Mouse (Mus musculus) ovary, postnatal 10 days (tissue): ENCODE data around the gene Umps.

ENCODE experiments used
- DNase-seq: peaks from one replicate; pipeline ENCODE4 v3.0.0; 2022; ENCODE audit warnings: low spot score

Umps gene

GRCm38 (mm10) chr16:33954793-33955192, 12.0 kb downstream of the Umps start:
- DNase-seq: no peak

GRCm38 (mm10) chr16:33953008-33953407, 13.8 kb downstream of the Umps start:
- DNase-seq: no peak

- DNase-seq: peak; percentile 66
Observed at GRCm38 (mm10) chr16:33950830-33951229, 16.0 kb downstream of the Umps start.

GRCm38 (mm10) chr16:33950386-33950785, 16.5 kb downstream of the Umps start:
- DNase-seq: no peak

GRCm38 (mm10) chr16:33947664-33948571, 18.9 kb downstream of the Umps start:
- no peak for DNase-seq

GRCm38 (mm10) chr16:33946021-33946420, 20.8 kb downstream of the Umps start:
- DNase-seq: no peak

- DNase-seq: no peak
Observed at GRCm38 (mm10) chr16:33944772-33945171, 22.1 kb downstream of the Umps start.

GRCm38 (mm10) chr16:33944126-33944525, 22.7 kb downstream of the Umps start:
- no peak for DNase-seq

GRCm38 (mm10) chr16:33943388-33943787, 23.4 kb downstream of the Umps start:
- DNase-seq: no peak

GRCm38 (mm10) chr16:33942341-33942740, 24.5 kb downstream of the Umps start:
- DNase-seq: no peak

- DNase-seq: no peak
Observed at GRCm38 (mm10) chr16:33941271-33941781, 25.5 kb downstream of the Umps start.

- DNase-seq: no peak
Observed at GRCm38 (mm10) chr16:33940095-33940494, 26.7 kb downstream of the Umps start.

GRCm38 (mm10) chr16:33939636-33940035, 27.2 kb downstream of the Umps start:
- DNase-seq: no peak

- DNase-seq: no peak
Observed at GRCm38 (mm10) chr16:33939133-33939531, 27.7 kb downstream of the Umps start.

- DNase-seq: no peak
Observed at GRCm38 (mm10) chr16:33938311-33939132, 28.3 kb downstream of the Umps start.

GRCm38 (mm10) chr16:33937567-33937966, 29.3 kb downstream of the Umps start:
- DNase-seq: no peak

GRCm38 (mm10) chr16:33936885-33937284, 30.0 kb downstream of the Umps start:
- DNase-seq: no peak

GRCm38 (mm10) chr16:33935407-33935785, 31.4 kb downstream of the Umps start:
- DNase-seq: no peak

- DNase-seq: no peak
Observed at GRCm38 (mm10) chr16:33934701-33935406, 32.0 kb downstream of the Umps start.

GRCm38 (mm10) chr16:33933411-33933810, 33.4 kb downstream of the Umps start:
- no peak for DNase-seq

GRCm38 (mm10) chr16:33932126-33932525, 34.7 kb downstream of the Umps start:
- no peak for DNase-seq

- DNase-seq: no peak
Observed at GRCm38 (mm10) chr16:33931682-33932081, 35.2 kb downstream of the Umps start.
